Comparison of ENCODE assay signal across 8 mouse cellular contexts in genomic region chr10:99353541-99354292, GRCm38 (mm10).
DNase-seq lines count a peak whose midpoint lies in the region; ATAC-seq and TF ChIP-seq lines count a peak whose summit lies in the region.

No protein-coding gene starts in this region.

- no peak for TF ChIP-seq CTCF in stomach, postnatal 0 days (IDR thresholded peaks at IDR 0.05; ENCODE audit: low read depth)
- no peak for TF ChIP-seq CTCF in midbrain, postnatal 0 days (IDR thresholded peaks at IDR 0.05)

- no peaks in the 10 kb centered on the region for H3K9me3 ChIP-seq in stomach, embryonic 16.5 days (replicated peaks; ENCODE audit: control insufficient read depth, low read length)
- no peaks in the 10 kb centered on the region for H3K9me3 ChIP-seq in stomach, postnatal 0 days (ENCODE audit: control insufficient read depth, low read length)
- H3K9me3 ChIP-seq in midbrain, postnatal 0 days (ENCODE audit: low read length) = no peaks in the 10 kb centered on the region
- no peaks in the 10 kb centered on the region for H3K9me3 ChIP-seq in heart, embryonic 11.5 days (replicated peaks; ENCODE audit: control insufficient read depth, low read length)

- no peak for TF ChIP-seq EP300 in stomach, postnatal 0 days (optimal IDR thresholded peaks at IDR 0.05)

- no peaks in the 10 kb centered on the region for H3K4me1 ChIP-seq in stomach, embryonic 16.5 days (ENCODE audit: control insufficient read depth, insufficient read depth, low read length)
- no peaks in the 10 kb centered on the region for H3K4me1 ChIP-seq in stomach, postnatal 0 days (replicated peaks; ENCODE audit: control insufficient read depth, insufficient read depth)
- no peaks in the 10 kb centered on the region for H3K4me1 ChIP-seq in midbrain, postnatal 0 days (ENCODE audit: insufficient read depth, low read length)
- no peaks in the 10 kb centered on the region for H3K4me1 ChIP-seq in heart, embryonic 11.5 days (ENCODE audit: control insufficient read depth, insufficient read depth, low read length)

- no peak overlapping the region for H3K4me2 ChIP-seq in stomach, embryonic 16.5 days (ENCODE audit: low read depth, low read length)
- H3K4me2 ChIP-seq in stomach, postnatal 0 days (replicated peaks; ENCODE audit: low read depth) = no peak overlapping the region
- H3K4me2 ChIP-seq in midbrain, postnatal 0 days (ENCODE audit: low read depth, low read length, poor library complexity, severe bottlenecking) = peak overlapping the region; percentile 10; the same call in 1 of the 2 replicates
- H3K4me2 ChIP-seq in heart, embryonic 11.5 days = no peak overlapping the region

- H3K4me3 ChIP-seq in stomach, embryonic 16.5 days (replicated peaks; ENCODE audit: low read length) = no peak overlapping the region
- H3K4me3 ChIP-seq in stomach, postnatal 0 days (ENCODE audit: low read depth, low read length) = no peak overlapping the region
- H3K4me3 ChIP-seq in midbrain, postnatal 0 days (ENCODE audit: low read depth, low read length) = no peak overlapping the region
- no peak overlapping the region for H3K4me3 ChIP-seq in heart, embryonic 11.5 days (ENCODE audit: low read depth, low read length)

- 46% methylated on average over 18 of the region's 18 CpGs for WGBS in stomach, embryonic 16.5 days
- WGBS in stomach, postnatal 0 days = 40% methylated on average over 18 of the region's 18 CpGs
- 45% methylated on average over 18 of the region's 18 CpGs for whole genome bisulfite sequencing in midbrain, postnatal 0 days
- WGBS in heart, embryonic 11.5 days (ENCODE audit: insufficient replicate concordance) = 59% methylated on average over 18 of the region's 18 CpGs

- no peak overlapping the region for H3K9ac ChIP-seq in stomach, embryonic 16.5 days (ENCODE audit: low read length)
- no peak overlapping the region for H3K9ac ChIP-seq in stomach, postnatal 0 days (ENCODE audit: low read length)
- H3K9ac ChIP-seq in midbrain, postnatal 0 days (replicated peaks; ENCODE audit: low read length, poor library complexity, severe bottlenecking) = no peak overlapping the region
- no peak overlapping the region for H3K9ac ChIP-seq in heart, embryonic 11.5 days (ENCODE audit: low read depth, low read length)

- no peak for ATAC-seq in stomach, embryonic 16.5 days (ENCODE audit: insufficient read depth, low FRiP score)
- ATAC-seq in stomach, postnatal 0 days (ENCODE audit: low FRiP score, low TSS enrichment) = no peak
- ATAC-seq in midbrain, postnatal 0 days (ENCODE audit: low FRiP score) = no peak
- no peak for ATAC-seq in heart, embryonic 11.5 days (replicated peaks; ENCODE audit: insufficient number of reproducible peaks, low FRiP score, low TSS enrichment)

- no peaks in the 10 kb centered on the region for H3K36me3 ChIP-seq in stomach, embryonic 16.5 days (ENCODE audit: control insufficient read depth, insufficient read depth, low read length)
- no peaks in the 10 kb centered on the region for H3K36me3 ChIP-seq in stomach, postnatal 0 days (ENCODE audit: control insufficient read depth, insufficient read depth, low read length)
- no peaks in the 10 kb centered on the region for H3K36me3 ChIP-seq in midbrain, postnatal 0 days (ENCODE audit: insufficient read depth, low read length)
- no peaks in the 10 kb centered on the region for H3K36me3 ChIP-seq in heart, embryonic 11.5 days (ENCODE audit: control insufficient read depth, insufficient read depth, low read length)

- no peak for DNase-seq in stomach, postnatal 0 days (ENCODE audit: low spot score)
- peak; percentile 77 for DNase-seq in adrenal gland, adult 8-10 months
- DNase-seq in kidney, adult 18-20 months = peak; percentile 27
- no peak for DNase-seq in midbrain, postnatal 0 days (ENCODE audit: low spot score)
- DNase-seq in frontal cortex, postnatal 25 days (ENCODE audit: low spot score in 2 of 2) = no peak
- no peak for DNase-seq in thymus, adult 18-20 months

- H3K27me3 ChIP-seq in stomach, embryonic 16.5 days (ENCODE audit: control insufficient read depth, insufficient read depth, low read length) = no peaks in the 10 kb centered on the region
- H3K27me3 ChIP-seq in stomach, postnatal 0 days (ENCODE audit: control insufficient read depth, insufficient read depth, low read length) = no peaks in the 10 kb centered on the region
- H3K27me3 ChIP-seq in midbrain, postnatal 0 days (ENCODE audit: insufficient read depth, low read length) = no peaks in the 10 kb centered on the region
- no peaks in the 10 kb centered on the region for H3K27me3 ChIP-seq in heart, embryonic 11.5 days (ENCODE audit: control insufficient read depth, insufficient read depth, low read length)

- H3K27ac ChIP-seq in stomach, embryonic 16.5 days (ENCODE audit: low read length) = peak overlapping the region; percentile 10; the same call in 1 of the 2 replicates
- no peak overlapping the region for H3K27ac ChIP-seq in stomach, postnatal 0 days (replicated peaks)
- no peak overlapping the region for H3K27ac ChIP-seq in midbrain, postnatal 0 days (ENCODE audit: low read depth, low read length)
- H3K27ac ChIP-seq in heart, embryonic 11.5 days (ENCODE audit: low read depth, low read length) = no peak overlapping the region

Comparison
In these comparisons a context has a peak if more than half of its experiments do, and no peak if none do; other contexts are left out.
1. DNase-seq: peak in adrenal gland, adult 8-10 months (single experiment) and kidney, adult 18-20 months (single experiment); none in stomach, postnatal 0 days (single experiment), midbrain, postnatal 0 days (single experiment), frontal cortex, postnatal 25 days (0 of 2) and thymus, adult 18-20 months (0 of 2).